Mouse (Mus musculus) lung, adult 18-20 months (tissue): ENCODE measurements at regions not wholly inside any gene's neighbourhood (a gene's known extent, or its start where the extent isn't known, plus 50 kb on each side); places are given as distances from the start of the nearest gene placed in this dataset.

Source experiments
- DNase-seq, 2 experiments: peaks; one replicate each; pipeline ENCODE4 v3.0.0; 2022; ENCODE audit warnings: mixed read lengths in 2 of 2

DNA sequence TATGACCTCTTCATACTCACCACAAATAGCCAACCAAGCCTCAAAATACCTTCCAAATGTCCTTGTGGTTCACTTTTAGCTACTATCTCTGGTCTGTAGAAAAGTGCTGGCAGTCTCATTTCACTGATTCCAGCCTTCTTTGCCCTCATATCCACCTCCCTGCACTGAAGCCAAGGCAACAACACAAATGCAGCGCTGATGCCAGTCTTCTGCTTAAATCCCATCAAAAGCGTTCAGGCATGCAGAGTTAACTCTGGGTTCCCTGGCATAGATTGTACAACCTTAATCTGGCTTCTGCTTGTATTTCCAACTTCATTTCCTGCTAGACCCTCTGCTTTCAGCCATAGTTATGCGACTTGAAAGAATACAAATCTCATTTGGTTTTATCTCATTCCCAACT, 362.9 kb upstream of the Fam49a start:
- no peak for DNase-seq

DNA sequence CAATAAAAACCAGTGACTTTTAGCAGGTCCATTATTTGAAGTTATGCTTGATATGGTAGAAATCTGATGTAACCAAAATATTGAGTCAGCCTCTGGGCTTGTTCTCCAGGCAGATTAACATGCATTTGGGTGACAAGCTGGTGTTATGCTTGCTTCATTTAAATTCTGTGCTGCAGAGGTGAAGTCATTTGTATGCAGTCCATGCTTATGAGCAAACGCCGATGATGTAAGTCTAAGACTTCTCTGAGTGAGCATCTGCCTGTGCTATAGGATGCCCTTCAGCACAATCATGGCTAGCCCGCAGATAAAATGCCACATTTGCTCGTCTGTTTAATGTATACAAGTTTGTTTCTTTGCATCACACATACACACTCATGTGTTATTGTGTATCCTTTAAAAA, 355.4 kb upstream of the Fam49a start:
- no peak for DNase-seq
